Mouse (Mus musculus) intestine, embryonic 16.5 days (tissue): Measurements from ENCODE around the gene Fcer2a. TPM values are rescaled to one million over a fixed set of nuclear protein-coding genes. Genes with fewer than 3 reads are reported as not detected.
A peak's percentile ranks its signal among the peaks of the same experiment; 100 is the strongest.

ENCODE experiments used
- ATAC-seq: fragments of 200-750 bp; cut with Nextera tagmentation; 2 replicates; pipeline ENCODE4 v1.8.0; 2017; ENCODE audit warnings: moderate TSS enrichment, moderate library complexity
- H3K27ac ChIP-seq: fragments of 300-500 bp; sonication (generic); 2 replicates; pipeline ENCODE4 v1.5.1; 2014; ENCODE audit warnings: mild to moderate bottlenecking, low read length
- H3K27me3 ChIP-seq: fragments of 300-500 bp; sonication (generic); replicated peaks from 2 replicates; pipeline ENCODE4 v1.6.1; 2014; ENCODE audit warnings: low read length, control low read depth, mixed read lengths; ENCODE audit not compliant: control insufficient read depth, insufficient read depth
- H3K36me3 ChIP-seq: fragments of 300-500 bp; sonication (generic); 2 replicates; pipeline ENCODE4 v1.6.1; 2014; ENCODE audit warnings: low read length, control low read depth; ENCODE audit not compliant: control insufficient read depth, insufficient read depth
- H3K4me1 ChIP-seq: fragments of 300-500 bp; sonication (generic); 2 replicates; pipeline ENCODE4 v1.6.1; 2014; ENCODE audit warnings: low read length, control low read depth, mixed read lengths; ENCODE audit not compliant: control insufficient read depth, insufficient read depth
- H3K4me2 ChIP-seq: fragments of 300-500 bp; sonication (generic); 2 replicates; pipeline ENCODE4 v1.6.1; 2014; ENCODE audit warnings: low read depth, low read length, control low read depth
- H3K4me3 ChIP-seq: fragments of 300-500 bp; sonication (generic); 2 replicates; pipeline ENCODE4 v1.5.1; 2014; ENCODE audit warnings: mild to moderate bottlenecking, low read length
- H3K9ac ChIP-seq: fragments of 300-500 bp; sonication (generic); 2 replicates; pipeline ENCODE4 v1.6.1; 2014; ENCODE audit warnings: low read depth, low read length
- H3K9me3 ChIP-seq: fragments of 300-500 bp; sonication (generic); 2 replicates; pipeline ENCODE4 v1.6.1; 2016; ENCODE audit warnings: low read length, control low read depth; ENCODE audit not compliant: control insufficient read depth
- WGBS: fragments of 180-500 bp; shearing (Covaris S2); extraction: QIAGEN DNeasy Blood & Tissue Kit; methylation state at CpG from one replicate; pipeline ENCODE4 v1.1.7; 2014; 5-methylcytosine and 5-hydroxymethylcytosine counted together
- polyA plus RNA-seq: library from polyadenylated mRNA; unstranded; fragments of >200 nt; fragmentation: Nextera tagmentation; extraction: Ambion mirVana; gene quantifications from 2 replicates; pipeline ENCODE4 v1.2.1, GENCODE M21; 2015

Fcer2a gene
- polyA plus RNA-seq, 1 experiment from 2014 or later: 0.06 TPM

GRCm38 (mm10) chr8:3645804-3646203 is 48.2 kb downstream of the Fcer2a start:
- Histone ChIP-seq H3K9me3 (no peaks in the 10 kb centered on the region), H3K4me2 (no peak overlapping the region), H3K36me3 (no peaks in the 10 kb centered on the region), H3K27me3 (no peaks in the 10 kb centered on the region), H3K27ac (no peak overlapping the region), H3K4me1 (no peaks in the 10 kb centered on the region), H3K9ac (no peak overlapping the region), H3K4me3 (no peak overlapping the region)
- peak; percentile 77 for ATAC-seq
- WGBS: 17% methylated on average over 5 of the region's 5 CpGs

Other genes with a start within 250 kb of the Fcer2a start
- gene Pex11g, start 226.5 kb downstream of the Fcer2a start, polyA plus RNA-seq: 17.4 and 17.9 TPM in 2 replicates
- gene Tex45, start 223.3 kb downstream of the Fcer2a start, polyA plus RNA-seq: not detected in 2 replicates
- gene Zfp358, start 201.0 kb downstream of the Fcer2a start, polyA plus RNA-seq: 30.3 and 31.4 TPM in 2 replicates
- gene Mcoln1, start 193.7 kb downstream of the Fcer2a start, polyA plus RNA-seq: 73.6 and 94.9 TPM in 2 replicates
- 39.9 and 43.3 TPM in 2 replicates for gene Pnpla6, start 178.8 kb downstream of the Fcer2a start, polyA plus RNA-seq
- 5.7 and 6.1 TPM in 2 replicates for gene C330021F23Rik, start 126.2 kb downstream of the Fcer2a start, polyA plus RNA-seq
- gene Camsap3, start 106.9 kb downstream of the Fcer2a start, polyA plus RNA-seq: 23.4 and 26.1 TPM in 2 replicates
- 45.9 and 48.1 TPM in 2 replicates for gene Xab2, start 72.9 kb downstream of the Fcer2a start, polyA plus RNA-seq
- 86.6 and 86.9 TPM in 2 replicates for gene Pet100, start 72.6 kb downstream of the Fcer2a start, polyA plus RNA-seq
- 0.29 TPM in 1 of 2 replicates, not detected in the other for gene Pcp2, start 68.6 kb downstream of the Fcer2a start, polyA plus RNA-seq
- gene Stxbp2, start 63.2 kb downstream of the Fcer2a start, polyA plus RNA-seq: 161 and 169 TPM in 2 replicates
- gene Retn, start 38.4 kb downstream of the Fcer2a start, polyA plus RNA-seq: not detected in 2 replicates
- gene Mcemp1, start 28.4 kb downstream of the Fcer2a start, polyA plus RNA-seq: 0.29 and 0.62 TPM in 2 replicates
- gene Fcor, start 21.8 kb downstream of the Fcer2a start, polyA plus RNA-seq: 7.3 and 8.3 TPM in 2 replicates
- gene Trappc5, start 17.9 kb downstream of the Fcer2a start, polyA plus RNA-seq: 35.0 and 38.8 TPM in 2 replicates
- gene Clec4g, start 26.5 kb upstream of the Fcer2a start, polyA plus RNA-seq: 0.37 TPM in 1 of 2 replicates, not detected in the other
- 0.12 and 0.20 TPM in 2 replicates for gene Cd209a, start 54.8 kb upstream of the Fcer2a start, polyA plus RNA-seq
- gene Cd209e, start 160.1 kb upstream of the Fcer2a start, polyA plus RNA-seq: not detected in 2 replicates
- not detected in 2 replicates for gene Cd209d, start 184.4 kb upstream of the Fcer2a start, polyA plus RNA-seq
- 0.11 and 0.12 TPM in 2 replicates for gene Cd209b, start 232.7 kb upstream of the Fcer2a start, polyA plus RNA-seq